8 mouse cellular contexts compared by ENCODE assay signal in the genomic region with DNA sequence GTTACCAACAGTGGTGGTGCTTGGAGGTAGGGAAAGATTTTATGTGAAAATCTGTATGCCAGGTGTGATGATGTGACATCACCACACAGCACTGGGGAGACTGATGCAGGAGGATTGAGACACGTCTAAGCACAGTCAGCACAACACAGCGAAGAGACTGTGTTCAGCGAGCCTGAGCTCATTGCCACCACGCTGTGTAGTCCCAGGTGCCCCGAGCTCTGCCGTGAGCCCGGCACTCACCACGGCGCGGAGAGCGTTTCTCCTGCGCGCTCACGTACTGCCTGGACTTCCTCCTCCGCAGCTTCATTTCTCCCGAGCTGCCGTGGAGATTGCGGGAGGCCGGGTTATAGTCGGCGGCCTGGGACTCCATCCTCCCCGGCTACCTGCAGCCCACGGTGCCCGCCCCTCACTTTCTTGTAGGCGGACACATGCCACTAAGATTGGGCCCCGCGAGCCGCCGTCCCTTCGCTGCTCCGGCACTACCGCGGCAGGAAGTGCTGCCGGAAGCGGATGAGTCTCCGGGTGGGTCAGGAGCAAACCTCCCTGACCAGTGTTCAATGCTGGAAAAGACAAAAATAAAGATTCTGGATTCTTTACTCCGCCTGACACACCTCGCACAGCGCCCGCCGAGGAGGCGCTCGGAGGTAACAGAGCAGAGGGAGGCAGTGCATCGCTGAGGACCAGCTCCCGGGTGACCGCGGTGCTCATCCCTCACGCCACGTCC. TPM values are rescaled to one million over a fixed set of nuclear protein-coding genes. Genes with fewer than 3 reads are reported as not detected.
A peak's percentile ranks its signal among the peaks of the same experiment; 100 is the strongest.
DNase-seq lines count a peak whose midpoint lies in the region; ATAC-seq and TF ChIP-seq lines count a peak whose summit lies in the region.

No protein-coding gene starts in this region.

- under 1% methylated on average over 49 of the region's 49 CpGs for WGBS in hindbrain, postnatal 0 days
- 0% methylated on average over 46 of the region's 49 CpGs for WGBS in macrophage (ENCODE audit: missing documents)

- DNase-seq in gastrocnemius, adult 2 months: peak; percentile 95
- peak; percentile 94 for DNase-seq in hindbrain, postnatal 0 days (ENCODE audit: low spot score)
- DNase-seq in left cerebral cortex, adult 2 months (ENCODE audit: extremely low spot score in 1 of 2, low spot score in 2 of 2): peak; percentile 94 to 96
- peak; percentile 87 for DNase-seq in retina, postnatal 7 days (ENCODE audit: low read depth, low spot score)
- DNase-seq in urinary bladder, adult 18-20 months (ENCODE audit: low spot score in 2 of 2): peak; percentile 86 to 90

- peaks cover 2% of the 10 kb centered on the region; the same call in 1 of the 2 replicates for H3K36me3 ChIP-seq in hindbrain, postnatal 0 days (ENCODE audit: insufficient read depth, low read length)
- H3K36me3 ChIP-seq in macrophage (ENCODE audit: inconsistent target): no peaks in the 10 kb centered on the region

- peak; percentile 71 for ATAC-seq in activated CD4-positive, CD25-positive, alpha-beta regulatory T cell, adult 4 months
- ATAC-seq in common myeloid progenitor, adult 5-6 weeks (replicated peaks; ENCODE audit: low read depth, poor library complexity, severe bottlenecking): peak; percentile 82
- ATAC-seq in hindbrain, postnatal 0 days: peak; percentile 91

- no peaks in the 10 kb centered on the region for H3K27me3 ChIP-seq in hindbrain, postnatal 0 days (ENCODE audit: insufficient read depth, low read length)

- intact Hi-C loops in gastrocnemius, adult 2 months (cut with DNase I): no loop called here
- intact Hi-C loops in left cerebral cortex, adult 2 months (cut with DNase I): no loop called here

- 0 out of 2 replicates have a peak, but pooled peaks cover 2% of the 10 kb centered on the region for H3K4me1 ChIP-seq in hindbrain, postnatal 0 days (ENCODE audit: insufficient read depth, low read length)

- H3K9me3 ChIP-seq in hindbrain, postnatal 0 days (ENCODE audit: low read length): no peaks in the 10 kb centered on the region

- peak overlapping the region; percentile 94 for H3K27ac ChIP-seq in gastrocnemius, adult 2 months
- H3K27ac ChIP-seq in hindbrain, postnatal 0 days: peak overlapping the region; percentile 88
- peak overlapping the region; percentile 96 for H3K27ac ChIP-seq in left cerebral cortex, adult 2 months
- peak overlapping the region; percentile 68 for H3K27ac ChIP-seq in macrophage

- peak overlapping the region; percentile 85 for H3K9ac ChIP-seq in hindbrain, postnatal 0 days (replicated peaks; ENCODE audit: low read length)

- H3K4me2 ChIP-seq in hindbrain, postnatal 0 days (ENCODE audit: low read depth, low read length): peak overlapping the region; percentile 84

- peaks cover 18% of the 10 kb centered on the region for H3K79me2 ChIP-seq in macrophage (ENCODE audit: inconsistent target)

- TF ChIP-seq CTCF in gastrocnemius, adult 2 months (IDR thresholded peaks at IDR 0.05): no peak
- no peak for TF ChIP-seq CTCF in hindbrain, postnatal 0 days (IDR thresholded peaks at IDR 0.05; ENCODE audit: low read depth)
- TF ChIP-seq CTCF in left cerebral cortex, adult 2 months (IDR thresholded peaks at IDR 0.05): no peak

- H3K4me3 ChIP-seq in gastrocnemius, adult 2 months: peak overlapping the region; percentile 98
- peak overlapping the region; percentile 84 for H3K4me3 ChIP-seq in hindbrain, postnatal 0 days (ENCODE audit: low read length)
- H3K4me3 ChIP-seq in left cerebral cortex, adult 2 months: peak overlapping the region; percentile 87
- peak overlapping the region; percentile 93 for H3K4me3 ChIP-seq in macrophage (ENCODE audit: inconsistent target)

RNA-seq across cellular contexts. Expression of gene Pigb, which starts 0.8 kb away (rescaled TPM):
- 10 to 100 TPM; 13.0 to 15.6 TPM for polyA plus RNA-seq in activated CD4-positive, CD25-positive, alpha-beta regulatory T cell, adult 4 months (2017; shearing (Covaris generic))
- 15.6 and 17.4 TPM in 2 replicates for total RNA-seq in common myeloid progenitor, adult 5-6 weeks (2017)
- 1 to 10 TPM; 3.4 to 4.1 TPM for total RNA-seq in gastrocnemius, adult 2 months (2021)
- 16.4 and 20.1 TPM in 2 replicates for total RNA-seq in hindbrain, postnatal 0 days (2014; rRNA removed)
- polyA plus RNA-seq in hindbrain, postnatal 0 days (2015; fragmentation: Nextera tagmentation; extraction: Ambion mirVana): 8.9 and 9.0 TPM in 2 replicates
- 10 to 100 TPM; 15.4 to 16.2 TPM for total RNA-seq in left cerebral cortex, adult 2 months (2021)
- total RNA-seq in macrophage (2018; cell fraction: chromatin; rRNA removed): 10 to 100 TPM in 17 of 26 experiments, 1 to 10 TPM in 9; 1.9 to 34.9 (median 14.9) TPM
- total RNA-seq in macrophage (2018; cell fraction: cytosol; rRNA removed): 10 to 100 TPM in 19 of 26 experiments, 1 to 10 TPM in 7; 7.2 to 14.5 (median 11.1) TPM
- total RNA-seq in macrophage (2018; cell fraction: nucleus; rRNA removed): 10 to 100 TPM in 20 of 26 experiments, 1 to 10 TPM in 6; 3.8 to 39.0 (median 14.2) TPM
- polyA plus RNA-seq in macrophage (2018): 7.1 to 9.0 TPM (median 7.5 TPM) in 3 replicates

RNA-seq across cellular contexts. Expression of gene Rab27a, which starts 5.3 kb away (rescaled TPM):
- polyA plus RNA-seq in activated CD4-positive, CD25-positive, alpha-beta regulatory T cell, adult 4 months (2017; shearing (Covaris generic)): 10 to 100 TPM; 33.8 to 42.7 TPM
- 55.6 and 67.6 TPM in 2 replicates for total RNA-seq in common myeloid progenitor, adult 5-6 weeks (2017)
- total RNA-seq in gastrocnemius, adult 2 months (2021): 1 to 10 TPM; 2.1 TPM
- total RNA-seq in hindbrain, postnatal 0 days (2014; rRNA removed): 3.6 and 5.3 TPM in 2 replicates
- polyA plus RNA-seq in hindbrain, postnatal 0 days (2015; fragmentation: Nextera tagmentation; extraction: Ambion mirVana): 3.8 TPM in 2 replicates
- 1 to 10 TPM; 7.5 to 8.9 TPM for total RNA-seq in left cerebral cortex, adult 2 months (2021)
- 1 to 10 TPM in 15 of 26 experiments, under 1 TPM in 6, not detected in 5; 0.21 to 5.0 (median 2.1) TPM for total RNA-seq in macrophage (2018; cell fraction: chromatin; rRNA removed)
- total RNA-seq in macrophage (2018; cell fraction: cytosol; rRNA removed): 1 to 10 TPM; 1.8 to 6.6 (median 3.3) TPM
- total RNA-seq in macrophage (2018; cell fraction: nucleus; rRNA removed): 1 to 10 TPM in 25 of 26 experiments, under 1 TPM in 1; 0.75 to 7.3 (median 2.1) TPM
- polyA plus RNA-seq in macrophage (2018): 2.4 to 3.5 TPM (median 3.3 TPM) in 3 replicates

RNA-seq across cellular contexts. Expression of gene Ccpg1, which starts 54.2 kb away (rescaled TPM):
- 10 to 100 TPM; 72.5 to 77.4 TPM for polyA plus RNA-seq in activated CD4-positive, CD25-positive, alpha-beta regulatory T cell, adult 4 months (2017; shearing (Covaris generic))
- total RNA-seq in common myeloid progenitor, adult 5-6 weeks (2017): 31.7 and 43.7 TPM in 2 replicates
- total RNA-seq in gastrocnemius, adult 2 months (2021): 10 to 100 TPM; 76.1 to 95.7 TPM
- total RNA-seq in hindbrain, postnatal 0 days (2014; rRNA removed): 15.0 and 23.4 TPM in 2 replicates
- polyA plus RNA-seq in hindbrain, postnatal 0 days (2015; fragmentation: Nextera tagmentation; extraction: Ambion mirVana): 42.7 and 45.3 TPM in 2 replicates
- total RNA-seq in left cerebral cortex, adult 2 months (2021): 100 to 1,000 TPM; 124 to 128 TPM
- 10 to 100 TPM in 15 of 26 experiments, 1 to 10 TPM in 11; 1.7 to 72.5 (median 12.3) TPM for total RNA-seq in macrophage (2018; cell fraction: chromatin; rRNA removed)
- 10 to 100 TPM; 19.7 to 56.8 (median 32.9) TPM for total RNA-seq in macrophage (2018; cell fraction: cytosol; rRNA removed)
- 10 to 100 TPM in 25 of 26 experiments, 1 to 10 TPM in 1; 7.5 to 80.8 (median 29.8) TPM for total RNA-seq in macrophage (2018; cell fraction: nucleus; rRNA removed)
- 18.3 to 65.3 TPM (median 63.3 TPM) in 3 replicates for polyA plus RNA-seq in macrophage (2018)

RNA-seq across cellular contexts. Expression of gene Ccpg1os, which starts 54.2 kb away (rescaled TPM):
- polyA plus RNA-seq in activated CD4-positive, CD25-positive, alpha-beta regulatory T cell, adult 4 months (2017; shearing (Covaris generic)): 1 to 10 TPM; 3.4 to 7.9 TPM
- 11.1 and 13.3 TPM in 2 replicates for total RNA-seq in common myeloid progenitor, adult 5-6 weeks (2017)
- total RNA-seq in gastrocnemius, adult 2 months (2021): 10 to 100 TPM in 1 of 2 experiments, 1 to 10 TPM in 1; 8.8 to 11.8 TPM
- 10.7 and 14.1 TPM in 2 replicates for total RNA-seq in hindbrain, postnatal 0 days (2014; rRNA removed)
- polyA plus RNA-seq in hindbrain, postnatal 0 days (2015; fragmentation: Nextera tagmentation; extraction: Ambion mirVana): 21.2 and 21.3 TPM in 2 replicates
- total RNA-seq in left cerebral cortex, adult 2 months (2021): 10 to 100 TPM in 1 of 2 experiments, 1 to 10 TPM in 1; 9.2 to 10.8 TPM
- total RNA-seq in macrophage (2018; cell fraction: chromatin; rRNA removed): 1 to 10 TPM in 12 of 26 experiments, under 1 TPM in 4, not detected in 10; 0.43 to 5.8 (median 1.3) TPM
- total RNA-seq in macrophage (2018; cell fraction: cytosol; rRNA removed): 1 to 10 TPM; 1.8 to 5.5 (median 2.9) TPM
- total RNA-seq in macrophage (2018; cell fraction: nucleus; rRNA removed): 1 to 10 TPM in 9 of 26 experiments, under 1 TPM in 5, not detected in 12; 0.62 to 9.5 (median 1.4) TPM
- polyA plus RNA-seq in macrophage (2018): 2.3 to 5.5 TPM (median 3.3 TPM) in 3 replicates

Comparison
In these comparisons a context has a peak if more than half of its experiments do, and no peak if none do; other contexts are left out.
1. Peak in every context shown above with its lines: DNase-seq, ATAC-seq, H3K4me3 ChIP-seq and H3K27ac ChIP-seq.